Mouse (Mus musculus) heart, postnatal 25 days (tissue): ENCODE measurements at regions not wholly inside any gene's neighbourhood (a gene's known extent, or its start where the extent isn't known, plus 50 kb on each side); places are given as distances from the start of the nearest gene placed in this dataset.

Source experiments
- DNase-seq: peaks from one replicate; pipeline ENCODE4 v3.0.0; 2022; ENCODE audit warnings: low spot score
- intact Hi-C: fragments of 180-260 bp; cut with DNase I; formaldehyde crosslinking; loops from one replicate; pipeline ENCODE4 v1.15.1; 2025

- DNase-seq: no peak
- intact Hi-C loops: no loop called here
These were observed 55.4 kb upstream of the Slc22a12 start for GRCm38 (mm10) chr19:6598186-6598585.

- intact Hi-C loops: no loop called here
- no peak for DNase-seq
These were observed 53.0 kb upstream of the Slc22a12 start for GRCm38 (mm10) chr19:6595801-6596200.
